Mouse (Mus musculus): ENCODE results near the gene Inpp5d.
"Not testable (repeated sequence)": the region's sequence is repeated elsewhere in the genome, so short reads cannot be mapped to it uniquely, and the experiment has no call there.

Gene Inpp5d

DNA sequence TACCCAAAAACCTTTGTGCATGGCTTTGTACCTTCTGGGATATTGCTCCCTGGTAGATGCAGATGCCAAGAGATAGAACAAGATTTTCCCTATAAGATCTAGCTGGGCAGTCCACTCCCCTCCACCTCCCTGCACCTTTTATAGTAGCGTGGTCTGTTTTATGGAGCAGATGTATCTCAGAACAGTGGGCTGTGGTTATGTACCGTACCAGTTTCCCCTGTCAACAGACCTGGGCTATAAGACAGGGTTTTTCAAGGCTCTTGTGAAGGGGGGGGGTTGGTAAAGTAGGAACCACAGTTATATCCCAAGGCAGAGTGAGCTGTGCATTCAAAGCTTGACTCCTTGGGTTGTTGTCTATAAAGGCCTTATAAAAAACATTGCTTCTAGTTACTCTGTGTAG is 38.4 kb downstream of the Inpp5d start:
- no peak for DNase-seq

- DNase-seq, result peak; percentile 20 to 46
These were observed 39.0 kb downstream of the Inpp5d start for GRCm38 (mm10) chr1:87658937-87659617.

GRCm38 (mm10) chr1:87659618-87659960 is 39.5 kb downstream of the Inpp5d start:
- DNase-seq, result no peak

DNA sequence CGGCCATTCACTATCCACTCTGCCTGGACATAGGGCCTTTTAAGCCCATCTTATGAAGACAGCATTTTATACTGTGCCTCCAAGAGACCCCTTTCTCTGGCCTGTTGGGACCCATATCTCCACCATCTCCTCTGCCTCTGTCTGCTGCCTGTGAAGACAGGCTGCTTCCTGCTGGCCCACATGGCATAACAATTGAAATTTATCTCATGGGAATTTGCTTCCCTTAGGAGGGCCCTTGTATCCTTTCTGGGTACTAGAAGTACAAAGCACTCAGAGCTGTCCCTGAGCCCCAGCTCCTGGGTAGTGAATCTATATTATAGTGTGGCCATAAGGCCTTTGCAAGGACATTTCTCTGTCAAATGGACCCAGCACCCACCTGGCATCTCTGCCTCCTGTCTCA is 40.6 kb downstream of the Inpp5d start:
- no peak for DNase-seq

DNA sequence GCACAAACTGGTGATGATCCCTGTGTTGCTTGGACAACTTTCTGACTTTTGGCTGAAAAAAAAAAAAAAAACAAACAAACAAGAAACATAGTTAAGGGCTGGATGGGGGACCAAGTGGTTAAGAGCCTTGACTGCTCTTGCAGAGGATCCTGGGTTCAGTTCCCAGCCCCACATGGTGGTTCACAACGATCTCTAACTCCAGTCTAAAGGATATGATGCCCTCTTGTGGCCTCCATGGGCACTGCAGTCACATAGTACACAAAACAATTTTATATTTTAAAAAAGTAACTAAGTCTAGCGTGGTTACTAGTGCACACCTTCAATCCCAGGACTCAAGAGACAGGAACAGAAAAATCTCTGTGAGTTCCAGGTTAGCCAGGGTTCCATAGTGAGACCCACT is 43.9 kb downstream of the Inpp5d start:
- peak in 1 of 2 experiments; percentile 30 for DNase-seq

DNA sequence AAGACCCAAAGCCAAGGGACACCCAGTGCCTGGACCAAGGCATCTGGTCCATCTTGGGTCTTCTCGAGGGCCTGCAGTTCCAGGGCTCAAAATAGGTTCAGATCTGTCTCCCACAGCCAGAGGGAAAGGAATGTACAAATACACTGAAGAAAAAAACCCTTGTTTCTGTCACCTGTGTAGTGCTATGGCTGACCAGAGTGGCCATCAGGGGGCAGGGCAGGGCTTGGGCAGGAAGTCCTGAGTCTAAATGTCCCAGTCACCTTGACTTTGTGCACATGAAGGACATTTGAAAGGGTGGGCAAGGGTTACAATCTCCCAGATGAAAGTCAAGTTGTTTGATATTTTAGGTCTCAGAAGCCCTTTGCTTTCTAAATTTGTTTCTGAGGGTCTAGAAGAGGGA is 46.9 kb downstream of the Inpp5d start:
- DNase-seq, result no peak

DNA sequence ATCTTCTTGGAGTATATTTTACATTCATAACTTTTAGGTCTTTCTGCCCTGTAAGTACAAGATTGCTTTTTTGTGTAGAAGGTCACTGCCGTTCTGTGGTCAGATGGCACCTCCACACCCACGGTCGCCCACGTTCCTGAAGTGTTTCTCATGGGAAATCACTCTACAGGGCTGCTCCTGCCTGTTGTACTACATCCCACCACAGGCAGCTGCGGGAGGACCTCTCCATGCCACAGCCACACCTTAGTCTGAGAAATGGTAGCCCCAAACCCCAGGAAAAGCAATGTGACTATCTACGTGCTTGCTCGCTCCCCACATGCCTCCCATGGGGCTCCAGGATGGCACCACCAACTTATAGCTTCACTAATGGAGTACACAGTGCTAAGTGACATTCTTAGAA is 48.2 kb downstream of the Inpp5d start:
- no peak for DNase-seq

GRCm38 (mm10) chr1:87671483-87671882 is 51.4 kb downstream of the Inpp5d start:
- DNase-seq, result no peak

DNA sequence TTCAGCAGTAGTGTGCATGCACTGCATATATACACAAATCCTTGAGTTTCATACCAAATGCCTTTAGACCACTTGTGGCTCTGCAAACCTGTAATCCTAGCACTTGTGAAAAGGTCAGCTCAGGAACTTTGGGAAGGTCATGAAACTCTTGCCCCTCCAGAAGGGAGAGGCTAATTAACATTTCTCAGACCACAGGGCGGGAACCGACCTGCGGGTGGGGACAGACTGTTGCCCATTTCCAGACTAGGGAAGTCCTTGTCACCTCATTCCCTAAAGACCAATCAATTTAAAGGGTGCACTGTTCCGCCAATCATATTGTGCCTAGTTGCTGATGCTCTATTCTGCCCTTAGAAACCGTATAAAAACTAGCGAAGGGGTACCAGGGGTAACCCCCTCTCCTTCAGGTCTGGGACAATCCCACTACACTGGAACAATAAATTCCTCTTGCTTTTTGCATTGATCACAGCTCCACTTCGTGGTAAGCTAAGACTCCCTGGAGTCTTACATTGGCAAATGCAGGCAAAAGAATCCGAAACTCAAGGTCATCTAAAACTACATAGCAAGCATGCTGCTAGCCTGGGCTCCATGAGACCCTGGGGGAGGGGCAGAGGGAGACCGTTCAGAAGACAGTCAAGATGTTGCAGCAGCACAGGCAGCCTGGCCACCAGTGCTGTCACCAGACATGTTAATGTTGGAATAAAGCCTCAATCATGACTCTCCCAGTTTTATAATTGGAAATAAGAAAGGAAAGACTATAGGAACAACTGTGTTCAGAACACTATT is 53.9 kb downstream of the Inpp5d start:
- DNase-seq, result no peak

GRCm38 (mm10) chr1:87676006-87676405 is 55.9 kb downstream of the Inpp5d start:
- no peak for DNase-seq

GRCm38 (mm10) chr1:87679089-87679488 is 59.0 kb downstream of the Inpp5d start:
- no peak for DNase-seq

GRCm38 (mm10) chr1:87680950-87681349 is 60.8 kb downstream of the Inpp5d start:
- DNase-seq, result no peak

GRCm38 (mm10) chr1:87682473-87682872 is 62.4 kb downstream of the Inpp5d start:
- not testable (repeated sequence) for DNase-seq

GRCm38 (mm10) chr1:87684071-87684470 is 64.0 kb downstream of the Inpp5d start:
- DNase-seq, result no peak

GRCm38 (mm10) chr1:87684791-87685190 is 64.7 kb downstream of the Inpp5d start:
- DNase-seq, result no peak

GRCm38 (mm10) chr1:87686351-87686750 is 66.2 kb downstream of the Inpp5d start:
- no peak for DNase-seq

- DNase-seq, result no peak
These were observed 66.9 kb downstream of the Inpp5d start for GRCm38 (mm10) chr1:87687009-87687408.

DNA sequence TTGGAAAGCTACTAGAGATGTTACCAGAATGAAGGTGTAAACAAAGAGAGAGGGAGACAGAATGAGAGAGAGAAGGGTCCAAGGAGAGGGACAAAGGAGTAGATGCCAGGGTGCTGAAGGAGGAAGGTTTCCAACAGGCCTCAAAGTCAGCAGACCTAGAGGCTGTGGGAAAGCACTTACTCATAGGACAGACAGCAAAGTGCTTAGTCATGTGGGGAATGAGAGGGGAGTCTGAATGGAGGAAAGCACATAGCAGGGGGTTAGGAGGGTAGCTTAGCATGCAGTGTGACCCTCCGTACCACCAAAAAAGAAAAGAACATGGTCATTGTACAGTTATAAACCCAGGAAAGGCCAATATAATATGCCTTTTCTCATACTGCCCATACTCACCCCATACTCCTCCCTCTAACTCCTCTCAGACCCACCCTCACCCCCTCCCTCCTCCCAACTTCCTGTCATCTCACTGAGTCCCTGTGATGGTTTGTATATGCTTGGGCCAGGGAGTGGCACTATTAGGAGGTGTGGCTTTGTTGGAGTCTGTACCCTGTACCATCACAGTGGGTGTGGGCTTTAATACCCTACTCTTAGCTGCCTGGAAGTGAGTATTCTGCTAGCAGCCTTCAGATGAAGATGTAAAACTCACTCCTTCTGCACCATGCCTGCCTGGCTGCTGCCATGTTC is 69.7 kb downstream of the Inpp5d start:
- DNase-seq, result no peak

DNA sequence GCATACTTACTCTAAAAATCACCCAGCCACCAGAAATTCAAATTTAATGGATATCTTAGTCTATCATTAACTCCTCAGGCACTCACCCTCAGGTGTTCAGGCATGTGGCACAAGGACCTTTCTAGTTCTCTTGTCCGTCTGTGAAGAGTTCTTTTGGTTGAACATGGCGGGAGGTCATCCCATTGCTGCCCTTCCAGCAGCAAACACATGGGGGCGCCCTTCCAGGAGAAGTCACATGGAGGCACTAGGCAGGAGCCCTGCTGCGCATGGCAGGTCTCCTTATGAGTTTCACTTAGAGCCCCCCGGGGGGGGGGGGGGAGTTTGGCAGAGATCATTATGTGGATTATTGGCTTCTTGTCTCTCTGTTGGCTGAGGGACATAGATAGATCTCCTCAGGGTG is 76.2 kb downstream of the Inpp5d start:
- peak in 1 of 2 experiments; percentile 15 for DNase-seq

GRCm38 (mm10) chr1:87698010-87698409 is 77.9 kb downstream of the Inpp5d start:
- no peak for DNase-seq

GRCm38 (mm10) chr1:87699890-87700448 is 79.9 kb downstream of the Inpp5d start:
- DNase-seq, result no peak

DNA sequence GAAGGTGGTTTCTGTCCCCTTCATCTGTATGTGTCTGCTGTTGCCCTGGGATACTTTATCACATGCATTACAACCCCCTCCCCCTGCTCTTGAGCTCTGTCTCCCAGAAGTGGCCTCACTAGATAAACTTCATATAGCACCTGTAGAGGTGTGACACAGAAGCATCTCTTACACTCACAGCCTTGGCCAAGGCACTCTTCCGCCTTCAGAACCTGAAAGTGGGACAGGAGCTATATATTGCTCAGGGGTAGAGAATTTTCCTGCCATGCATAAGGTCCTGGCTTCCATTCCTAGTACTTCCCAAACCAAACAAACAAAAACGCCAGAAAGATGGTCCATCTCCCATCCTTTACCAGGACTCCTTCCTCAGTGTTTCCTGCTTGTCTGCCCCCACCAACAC is 84.1 kb downstream of the Inpp5d start:
- DNase-seq, result no peak

DNA sequence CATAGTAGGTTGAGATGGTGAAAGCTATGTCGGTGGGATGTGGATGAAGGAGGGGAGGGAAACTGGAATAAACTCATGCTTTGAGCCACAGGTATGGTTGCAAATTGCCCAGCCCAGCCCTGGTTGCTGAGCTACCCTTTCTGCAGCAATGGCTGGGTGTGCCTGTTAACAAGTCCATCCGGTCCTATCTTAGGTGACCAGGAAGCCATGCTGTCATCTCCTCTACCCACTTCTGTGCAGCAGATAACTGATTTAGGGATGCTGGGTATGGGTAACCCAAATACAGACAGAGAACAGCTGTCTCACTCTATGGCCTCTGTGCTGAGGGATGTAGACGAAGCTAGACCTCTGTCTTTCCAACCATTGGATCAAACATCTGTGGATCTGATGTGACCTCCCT is 86.2 kb downstream of the Inpp5d start:
- no peak for DNase-seq

DNA sequence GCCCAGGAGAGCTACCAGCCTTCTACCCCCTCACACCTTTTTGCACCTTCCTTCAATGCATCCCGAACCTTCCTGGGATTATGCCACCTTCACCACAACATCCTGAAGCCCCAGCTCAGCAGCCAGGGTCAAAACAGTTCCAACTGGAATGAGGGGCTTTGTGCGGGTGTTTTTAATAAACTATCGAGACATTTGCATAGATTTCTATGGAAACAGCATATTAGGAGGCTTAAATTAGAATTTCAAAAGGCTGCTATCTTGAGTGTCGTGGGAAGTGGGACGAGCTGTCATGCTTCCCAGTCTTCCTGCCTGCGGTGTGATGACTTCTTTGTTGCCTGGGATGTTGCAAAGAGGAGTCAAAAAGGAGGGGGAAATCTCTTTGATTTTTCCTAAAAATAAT is 88.9 kb downstream of the Inpp5d start:
- DNase-seq, result no peak
